Mouse (Mus musculus) myocyte (in vitro differentiated cells): ENCODE measurements at regions not wholly inside any gene's neighbourhood (a gene's known extent, or its start where the extent isn't known, plus 50 kb on each side); places are given as distances from the start of the nearest gene placed in this dataset.

Source experiments
- H3K27me3 ChIP-seq: one replicate; pipeline ENCODE4 v1.6.1; 2011; ENCODE audit not compliant: control insufficient read depth, insufficient read depth, insufficient read length
- H3K36me3 ChIP-seq: one replicate; pipeline ENCODE4 v1.6.1; 2011; ENCODE audit not compliant: control insufficient read depth, insufficient read depth
- H3K4me2 ChIP-seq: one replicate; pipeline ENCODE4 v1.6.1; 2011; ENCODE audit warnings: low read depth, control low read depth
- H3K4me3 ChIP-seq: one replicate; pipeline ENCODE4 v1.5.1; 2011; ENCODE audit warnings: mild to moderate bottlenecking, control low read depth, moderate library complexity
- H3K79me2 ChIP-seq: one replicate; pipeline ENCODE4 v1.6.1; 2011; ENCODE audit not compliant: control insufficient read depth, insufficient read depth
- H3ac ChIP-seq: one replicate; pipeline ENCODE4 v1.6.1; 2011; ENCODE audit not compliant: control insufficient read depth, insufficient read length
- CEBPB ChIP-seq: IDR thresholded peaks from 2 replicates; pipeline ENCODE4 v1.6.1; 2011; ENCODE audit warnings: mild to moderate bottlenecking, moderate library complexity; ENCODE audit not compliant: poor library complexity, insufficient read depth, severe bottlenecking
- E2F4 ChIP-seq: IDR thresholded peaks from one replicate; pipeline ENCODE4 v1.6.1; 2011; ENCODE audit warnings: mild to moderate bottlenecking, control low read depth, moderate library complexity; ENCODE audit not compliant: insufficient read depth
- MAX ChIP-seq: IDR thresholded peaks from one replicate; pipeline ENCODE4 v1.6.1; 2011; ENCODE audit warnings: low read depth, mild to moderate bottlenecking, control low read depth
- MYOD1 ChIP-seq, 3 experiments: IDR thresholded peaks; one replicate each; pipeline ENCODE4 v1.6.1; 2011; ENCODE audit warnings: control low read depth in 2 of 3, low read depth in 2 of 3, mild to moderate bottlenecking in 2 of 3, moderate library complexity in 1 of 3; ENCODE audit not compliant: insufficient read length in 2 of 3, control insufficient read depth in 1 of 3
- MYOG ChIP-seq, 3 experiments: IDR thresholded peaks; one replicate each; pipeline ENCODE4 v1.6.1; 2011; ENCODE audit warnings: control low read depth in 2 of 3, low read depth in 2 of 3, mild to moderate bottlenecking in 2 of 3; ENCODE audit not compliant: insufficient read length in 2 of 3, control insufficient read depth in 1 of 3, insufficient read depth in 1 of 3
- POLR2A ChIP-seq: IDR thresholded peaks from one replicate; pipeline ENCODE4 v1.6.1; 2011; ENCODE audit warnings: low read depth, mild to moderate bottlenecking, control low read depth, moderate library complexity; ENCODE audit not compliant: insufficient read length
- POLR2AphosphoS2 ChIP-seq: IDR thresholded peaks from one replicate; pipeline ENCODE4 v1.6.1; 2011; ENCODE audit warnings: low read depth, control low read depth; ENCODE audit not compliant: insufficient read length
- REST ChIP-seq: IDR thresholded peaks from one replicate; pipeline ENCODE4 v1.6.1; 2011; ENCODE audit warnings: mild to moderate bottlenecking, control low read depth, moderate library complexity; ENCODE audit not compliant: insufficient read depth, insufficient read length
- SRF ChIP-seq: IDR thresholded peaks from one replicate; pipeline ENCODE4 v1.6.1; 2011; ENCODE audit warnings: low read depth; ENCODE audit not compliant: control insufficient read depth, insufficient read length
- TCF12 ChIP-seq: IDR thresholded peaks from one replicate; pipeline ENCODE4 v1.6.1; 2011; ENCODE audit warnings: mild to moderate bottlenecking, control low read depth; ENCODE audit not compliant: poor library complexity, insufficient read depth, severe bottlenecking
- TCF3 ChIP-seq: IDR thresholded peaks from one replicate; pipeline ENCODE4 v1.6.1; 2011; ENCODE audit warnings: low read depth, control low read depth; ENCODE audit not compliant: insufficient read length
- USF1 ChIP-seq: IDR thresholded peaks from one replicate; pipeline ENCODE4 v1.6.1; 2011; ENCODE audit warnings: low read depth, mild to moderate bottlenecking, control low read depth, moderate library complexity

- no peak overlapping the region for H3K4me2 ChIP-seq
- no peaks in the 10 kb centered on the region for H3K36me3 ChIP-seq
- no peaks in the 10 kb centered on the region for H3K79me2 ChIP-seq
- no peak overlapping the region for H3K4me3 ChIP-seq
- no peaks in the 10 kb centered on the region for H3K27me3 ChIP-seq
- TF ChIP-seq REST = no peak
- no peak for TF ChIP-seq SRF
- TF ChIP-seq CEBPB = no peak
- TF ChIP-seq E2F4 = no peak
- no peak for TF ChIP-seq USF1
- TF ChIP-seq TCF3 = no peak
- no peak for TF ChIP-seq MYOD1 (IDR thresholded peaks at IDR 0.05; ENCODE audit: control insufficient read depth in 1 of 3, insufficient read length in 2 of 3, low read depth in 2 of 3)
- TF ChIP-seq MYOG (IDR thresholded peaks at IDR 0.05; ENCODE audit: control insufficient read depth in 1 of 3, insufficient read depth in 1 of 3, insufficient read length in 2 of 3, low read depth in 2 of 3) = no peak
- no peak for TF ChIP-seq POLR2AphosphoS2
- no peak for TF ChIP-seq POLR2A
- TF ChIP-seq MAX = no peak
- no peak for TF ChIP-seq TCF12
- no peak overlapping the region for H3ac ChIP-seq
Measured at GRCm38 (mm10) chr3:155875696-155876095, 685.9 kb upstream of the Negr1 start.

GRCm38 (mm10) chr3:155878401-155878800 is 683.2 kb upstream of the Negr1 start:
- H3K4me3 ChIP-seq = no peak overlapping the region
- TF ChIP-seq POLR2A (no peak), MAX (no peak), TCF3 (no peak), TCF12 (no peak), SRF (no peak), MYOG (IDR thresholded peaks at IDR 0.05; ENCODE audit: control insufficient read depth in 1 of 3, insufficient read depth in 1 of 3, insufficient read length in 2 of 3, low read depth in 2 of 3) (no peak), CEBPB (no peak), REST (no peak), POLR2AphosphoS2 (no peak), USF1 (no peak), MYOD1 (IDR thresholded peaks at IDR 0.05; ENCODE audit: control insufficient read depth in 1 of 3, insufficient read length in 2 of 3, low read depth in 2 of 3) (no peak), E2F4 (no peak)
- no peaks in the 10 kb centered on the region for H3K79me2 ChIP-seq
- no peak overlapping the region for H3ac ChIP-seq
- no peak overlapping the region for H3K4me2 ChIP-seq
- no peaks in the 10 kb centered on the region for H3K27me3 ChIP-seq
- H3K36me3 ChIP-seq = no peaks in the 10 kb centered on the region

- no peaks in the 10 kb centered on the region for H3K36me3 ChIP-seq
- TF ChIP-seq TCF12 (no peak), MYOD1 (IDR thresholded peaks at IDR 0.05; ENCODE audit: control insufficient read depth in 1 of 3, insufficient read length in 2 of 3, low read depth in 2 of 3) (no peak), USF1 (no peak), MAX (no peak), REST (no peak), POLR2AphosphoS2 (no peak), E2F4 (no peak), MYOG (IDR thresholded peaks at IDR 0.05; ENCODE audit: control insufficient read depth in 1 of 3, insufficient read depth in 1 of 3, insufficient read length in 2 of 3, low read depth in 2 of 3) (no peak), CEBPB (no peak), SRF (no peak), POLR2A (no peak)
- no peak overlapping the region for H3K4me3 ChIP-seq
- no peak overlapping the region for H3K4me2 ChIP-seq
- no peak overlapping the region for H3ac ChIP-seq
- H3K79me2 ChIP-seq = no peaks in the 10 kb centered on the region
- H3K27me3 ChIP-seq = no peaks in the 10 kb centered on the region
Measured at GRCm38 (mm10) chr3:155880722-155881121, 680.9 kb upstream of the Negr1 start.

GRCm38 (mm10) chr3:155915981-155916380 is 645.6 kb upstream of the Negr1 start:
- Histone ChIP-seq H3ac (no peak overlapping the region), H3K79me2 (no peaks in the 10 kb centered on the region), H3K36me3 (no peaks in the 10 kb centered on the region), H3K4me2 (no peak overlapping the region), H3K4me3 (no peak overlapping the region), H3K27me3 (no peaks in the 10 kb centered on the region)
- TF ChIP-seq MYOG (IDR thresholded peaks at IDR 0.05; ENCODE audit: control insufficient read depth in 1 of 3, insufficient read depth in 1 of 3, insufficient read length in 2 of 3, low read depth in 2 of 3) = no peak
- no peak for TF ChIP-seq TCF3
- TF ChIP-seq POLR2AphosphoS2 = no peak
- TF ChIP-seq CEBPB = no peak
- TF ChIP-seq E2F4 = no peak
- TF ChIP-seq REST = no peak
- no peak for TF ChIP-seq MYOD1 (IDR thresholded peaks at IDR 0.05; ENCODE audit: control insufficient read depth in 1 of 3, insufficient read length in 2 of 3, low read depth in 2 of 3)
- TF ChIP-seq USF1 = no peak
- no peak for TF ChIP-seq POLR2A
- no peak for TF ChIP-seq MAX
- TF ChIP-seq SRF = no peak
- no peak for TF ChIP-seq TCF12
